Mouse (Mus musculus) forebrain, embryonic 16.5 days (tissue): Measurements from ENCODE around the gene Pnkd. TPM values are rescaled to one million over a fixed set of nuclear protein-coding genes. Genes with fewer than 3 reads are reported as not detected.
A peak's percentile ranks its signal among the peaks of the same experiment; 100 is the strongest.

Experiments
- ATAC-seq: fragments of 200-750 bp; cut with Nextera tagmentation; 2 replicates; pipeline ENCODE4 v1.8.0; 2017; ENCODE audit warnings: mild to moderate bottlenecking, moderate library complexity
- H3K27ac ChIP-seq: fragments of 300-500 bp; sonication (generic); 2 replicates; pipeline ENCODE4 v1.5.1; 2014; ENCODE audit warnings: low read length, control low read depth
- H3K27me3 ChIP-seq: fragments of 300-500 bp; sonication (generic); replicated peaks from 2 replicates; pipeline ENCODE4 v1.6.1; 2014; ENCODE audit warnings: low read length; ENCODE audit not compliant: control insufficient read depth, insufficient read depth
- H3K36me3 ChIP-seq: fragments of 300-500 bp; sonication (generic); 2 replicates; pipeline ENCODE4 v1.6.1; 2014; ENCODE audit not compliant: control insufficient read depth, insufficient read depth
- H3K4me1 ChIP-seq: fragments of 300-500 bp; sonication (generic); replicated peaks from 2 replicates; pipeline ENCODE4 v1.6.1; 2014; ENCODE audit warnings: low read length; ENCODE audit not compliant: control insufficient read depth, insufficient read depth
- H3K4me2 ChIP-seq: fragments of 300-500 bp; sonication (generic); 2 replicates; pipeline ENCODE4 v1.6.1; 2014; ENCODE audit warnings: mild to moderate bottlenecking, low read length, control low read depth
- H3K4me3 ChIP-seq: fragments of 300-500 bp; sonication (generic); replicated peaks from 2 replicates; pipeline ENCODE4 v1.5.1; 2014; ENCODE audit warnings: mild to moderate bottlenecking, low read length, control low read depth
- H3K9ac ChIP-seq: fragments of 300-500 bp; sonication (generic); replicated peaks from 2 replicates; pipeline ENCODE4 v1.6.1; 2014; ENCODE audit warnings: low read depth, low read length, control low read depth
- H3K9me3 ChIP-seq: fragments of 300-500 bp; sonication (generic); 2 replicates; pipeline ENCODE4 v1.6.1; 2016; ENCODE audit warnings: low read length; ENCODE audit not compliant: control insufficient read depth
- WGBS: fragments of 180-500 bp; shearing (Covaris S2); extraction: QIAGEN DNeasy Blood & Tissue Kit; methylation state at CpG from one replicate; pipeline ENCODE4 v1.1.7; 2014; 5-methylcytosine and 5-hydroxymethylcytosine counted together
- polyA plus RNA-seq: library from polyadenylated mRNA; unstranded; fragments of >200 nt; fragmentation: Nextera tagmentation; extraction: Ambion mirVana; gene quantifications from 2 replicates; pipeline ENCODE4 v1.2.1, GENCODE M21; 2015

Pnkd gene
- polyA plus RNA-seq, 1 experiment from 2014 or later: 98.4 TPM

DNA sequence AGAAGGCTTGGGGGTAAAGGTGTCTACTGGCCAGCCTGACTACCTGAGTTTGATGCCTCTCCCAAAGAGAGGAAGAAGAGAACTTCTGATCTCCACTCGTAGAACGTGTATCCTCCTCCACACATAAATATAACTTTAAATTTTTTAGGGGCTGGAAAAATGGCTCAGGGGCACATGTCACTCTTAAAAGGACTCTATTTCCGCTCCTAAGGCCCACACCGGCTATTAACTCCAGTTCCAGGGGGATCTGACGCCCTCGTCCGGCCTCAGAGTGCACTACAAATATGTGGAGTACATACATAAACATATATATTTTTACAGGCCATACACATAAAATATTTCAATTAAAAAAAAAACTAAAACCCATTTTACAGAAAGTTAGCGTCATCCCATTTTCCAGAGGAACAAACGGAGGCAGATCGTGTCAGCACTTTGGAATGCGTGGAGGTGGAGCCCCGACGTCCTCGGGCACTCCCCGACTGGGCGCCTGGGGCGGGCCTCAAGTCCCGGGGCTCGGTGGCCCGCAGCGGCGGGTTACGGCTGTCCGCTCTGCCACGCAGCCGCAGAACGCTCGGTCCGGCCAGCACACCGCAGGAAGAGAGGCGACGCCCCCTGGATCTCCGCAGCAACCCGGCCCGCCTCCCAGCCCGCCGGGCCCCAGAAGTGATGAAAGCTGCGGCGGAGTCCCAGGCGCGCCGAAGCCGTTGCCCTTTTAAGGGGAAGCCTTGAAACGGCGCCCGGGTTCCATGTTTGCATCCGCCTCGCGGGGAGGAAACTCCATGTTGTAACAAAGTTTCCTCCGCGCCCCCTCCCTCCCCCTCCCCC, 106.4 kb downstream of the Pnkd start, which contains the start of gene Ctdsp1:
TSS of gene Ctdsp1 (plus strand) at position 586 of the 825 bp plus-strand sequence.
- H3K27me3 ChIP-seq: no peaks in the 10 kb centered on the region; the same call in none of the 2 replicates
- peaks cover 35% of the 10 kb centered on the region for H3K4me1 ChIP-seq
- WGBS: 3% methylated on average over 49 of the region's 51 CpGs
- H3K9ac ChIP-seq: peak within 1 kb of the TSS; percentile 78
- peak within 1 kb of the TSS; percentile 91 for H3K4me3 ChIP-seq
- no peaks in the 10 kb centered on the region for H3K9me3 ChIP-seq
- H3K36me3 ChIP-seq: no peaks in the 10 kb centered on the region
- H3K4me2 ChIP-seq: peak within 1 kb of the TSS; percentile 93
- ATAC-seq: peak; percentile 84
- H3K27ac ChIP-seq: peak within 1 kb of the TSS; percentile 68

DNA sequence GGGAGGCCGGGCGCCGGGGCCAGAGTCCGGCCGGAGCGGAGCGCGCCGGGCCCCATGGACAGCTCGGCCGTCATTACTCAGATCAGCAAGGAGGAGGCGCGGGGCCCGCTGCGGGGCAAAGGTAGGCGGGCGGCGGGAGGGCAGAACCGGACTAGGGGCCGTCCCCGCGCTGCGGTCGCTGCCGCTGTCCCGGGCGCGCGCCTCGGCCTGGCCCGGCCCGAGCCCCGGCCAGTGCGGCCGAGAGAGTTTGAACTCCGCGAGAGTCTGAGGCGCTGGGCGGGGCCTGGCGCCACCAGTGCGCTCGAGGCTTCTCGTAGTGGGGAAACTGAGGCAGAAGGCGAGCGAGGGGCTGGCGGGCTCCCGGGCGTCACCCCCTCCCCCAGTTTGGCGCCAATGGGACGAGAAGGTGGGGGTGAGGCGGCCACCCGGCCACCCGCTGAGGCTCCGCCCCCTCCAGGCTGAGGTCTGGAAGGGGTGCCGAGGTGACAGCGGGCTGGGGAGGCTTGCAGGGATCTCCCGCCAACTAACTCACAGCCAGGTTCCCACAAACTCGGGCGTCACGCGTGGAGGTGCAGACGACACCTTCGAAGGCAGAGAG, 107.2 kb downstream of the Pnkd start:
- H3K36me3 ChIP-seq: no peaks in the 10 kb centered on the region
- WGBS: under 1% methylated on average over 53 of the region's 63 CpGs
- peak overlapping the region; percentile 78 for H3K9ac ChIP-seq

DNA sequence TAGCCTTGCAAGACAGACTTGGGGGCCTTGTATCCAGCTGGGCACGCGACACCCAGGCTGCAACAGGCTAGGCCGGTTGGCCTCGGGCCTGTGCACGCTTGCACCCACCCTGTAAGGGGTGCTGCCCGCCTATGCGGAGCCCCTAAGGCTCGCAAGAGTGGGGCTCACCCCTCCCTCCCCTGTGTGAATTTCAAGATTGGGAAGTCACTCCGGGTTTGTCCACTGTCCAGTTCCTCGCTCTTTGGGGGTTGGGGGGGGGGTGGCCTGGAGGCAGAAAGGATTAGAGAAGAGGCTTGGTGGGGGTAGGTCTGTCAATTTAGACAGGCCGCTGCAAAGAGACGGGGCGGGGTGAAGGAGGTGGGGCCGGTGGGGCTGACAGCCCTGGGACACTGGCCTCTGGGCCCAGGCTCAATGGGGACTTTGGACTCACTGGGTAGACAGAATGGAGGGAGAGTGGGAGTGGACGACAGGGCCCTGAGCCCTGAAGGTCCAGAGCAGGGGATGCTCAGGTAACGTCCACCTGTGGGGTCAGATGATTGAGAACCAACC, 107.8 kb downstream of the Pnkd start:
- H3K9me3 ChIP-seq: no peaks in the 10 kb centered on the region
- H3K9ac ChIP-seq: peak overlapping the region; percentile 78
- peak overlapping the region; percentile 91 for H3K4me3 ChIP-seq
- peak overlapping the region; percentile 37; the same call in 1 of the 2 replicates for H3K27ac ChIP-seq
- H3K4me1 ChIP-seq: peaks cover 27% of the 10 kb centered on the region
- no peaks in the 10 kb centered on the region for H3K36me3 ChIP-seq
- peak overlapping the region; percentile 93 for H3K4me2 ChIP-seq
- peak; percentile 19 for ATAC-seq
- WGBS: 0% methylated on average over 16 of the region's 16 CpGs
- H3K27me3 ChIP-seq: no peaks in the 10 kb centered on the region; the same call in none of the 2 replicates

More for the DNA sequence above, 107.2 kb downstream of the Pnkd start:
- ATAC-seq: peak; percentile 24
- Histone ChIP-seq H3K4me2 (peak overlapping the region; percentile 93), H3K9me3 (no peaks in the 10 kb centered on the region), H3K4me1 (peaks cover 32% of the 10 kb centered on the region), H3K4me3 (peak overlapping the region; percentile 91), H3K27ac (peak overlapping the region; percentile 68), H3K27me3 (no peaks in the 10 kb centered on the region; the same call in none of the 2 replicates)

DNA sequence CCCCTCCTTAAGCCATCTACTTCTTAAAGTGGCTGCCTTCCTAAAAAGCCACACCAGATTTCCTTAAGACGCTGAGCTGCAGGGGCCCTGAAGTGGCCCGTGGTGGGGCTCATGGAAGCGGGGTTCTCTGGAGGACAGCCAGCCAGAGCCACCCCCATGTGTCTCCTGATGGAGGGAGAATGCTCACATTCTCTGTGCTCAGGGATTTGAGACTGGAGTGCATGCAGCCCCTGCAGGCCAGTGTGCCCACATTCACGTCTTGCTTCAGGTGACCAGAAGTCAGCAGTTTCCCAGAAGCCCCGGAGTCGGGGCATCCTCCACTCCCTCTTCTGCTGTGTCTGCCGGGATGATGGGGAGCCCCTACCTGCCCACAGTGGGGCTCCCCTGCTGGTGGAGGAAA, 108.3 kb downstream of the Pnkd start:
- Histone ChIP-seq H3K9ac (peak overlapping the region; percentile 78), H3K4me2 (peak overlapping the region; percentile 93), H3K27me3 (no peaks in the 10 kb centered on the region; the same call in none of the 2 replicates), H3K4me1 (peaks cover 31% of the 10 kb centered on the region), H3K27ac (no peak overlapping the region), H3K9me3 (no peaks in the 10 kb centered on the region), H3K36me3 (no peaks in the 10 kb centered on the region), H3K4me3 (peak overlapping the region; percentile 91)
- WGBS: 35% methylated on average over 7 of the region's 7 CpGs
- no peak for ATAC-seq

DNA sequence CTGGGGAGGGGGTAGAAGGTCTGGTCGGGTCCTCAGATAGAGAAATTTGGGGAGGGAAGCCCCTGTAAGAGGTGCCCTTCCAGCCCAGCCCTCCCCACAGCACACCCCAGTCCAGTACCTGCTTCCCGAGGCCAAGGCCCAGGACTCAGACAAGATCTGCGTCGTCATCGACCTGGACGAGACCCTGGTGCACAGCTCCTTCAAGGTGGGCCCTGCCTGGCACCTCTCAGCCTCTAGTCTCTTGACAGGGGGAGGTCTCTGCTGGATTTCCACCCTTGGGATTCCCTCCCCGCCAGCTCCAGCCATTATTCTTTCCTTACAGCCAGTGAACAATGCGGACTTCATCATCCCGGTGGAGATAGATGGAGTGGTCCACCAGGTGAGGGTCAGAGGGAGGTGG, 109.0 kb downstream of the Pnkd start:
- no peak overlapping the region for H3K4me3 ChIP-seq
- ATAC-seq: no peak
- no peak overlapping the region for H3K4me2 ChIP-seq
- no peak overlapping the region for H3K27ac ChIP-seq
- no peaks in the 10 kb centered on the region for H3K9me3 ChIP-seq
- H3K36me3 ChIP-seq: no peaks in the 10 kb centered on the region
- no peak overlapping the region for H3K9ac ChIP-seq
- 90% methylated on average over 9 of the region's 9 CpGs for WGBS
- H3K27me3 ChIP-seq: no peaks in the 10 kb centered on the region; the same call in none of the 2 replicates
- H3K4me1 ChIP-seq: peaks cover 32% of the 10 kb centered on the region

DNA sequence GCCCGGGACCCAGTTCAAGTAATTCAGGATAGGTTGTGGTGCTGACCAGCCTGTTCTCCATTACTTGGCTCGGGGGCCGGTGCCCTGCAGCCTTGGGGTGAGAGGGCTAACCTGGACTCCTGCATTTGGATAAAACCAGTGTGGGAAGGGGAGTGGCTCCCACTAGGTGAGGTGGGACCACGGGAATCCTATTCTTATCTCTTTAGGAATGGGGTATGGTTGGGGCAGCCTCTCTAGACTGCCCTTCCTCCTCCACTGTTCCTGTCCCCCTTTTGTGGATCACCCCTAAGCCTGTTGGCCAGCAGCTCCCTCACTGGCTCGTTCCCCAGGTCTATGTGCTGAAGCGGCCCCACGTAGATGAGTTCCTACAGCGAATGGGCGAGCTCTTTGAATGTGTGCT, 109.6 kb downstream of the Pnkd start:
- H3K4me2 ChIP-seq: no peak overlapping the region

DNA sequence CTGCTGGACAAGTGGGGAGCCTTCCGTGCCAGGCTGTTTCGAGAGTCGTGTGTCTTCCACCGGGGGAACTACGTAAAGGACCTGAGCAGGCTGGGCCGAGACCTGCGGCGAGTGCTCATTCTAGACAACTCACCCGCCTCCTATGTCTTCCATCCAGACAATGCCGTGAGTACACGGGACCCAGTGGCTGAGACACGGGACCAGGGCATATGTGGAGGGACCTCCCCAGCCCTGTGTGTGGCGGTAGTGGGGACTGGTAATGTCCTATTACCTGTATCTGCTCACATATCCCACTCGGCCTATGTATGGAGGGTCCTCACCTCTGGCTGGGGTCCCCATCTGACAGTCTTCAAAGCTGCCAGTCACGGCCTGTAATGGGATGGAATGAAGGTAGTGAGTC, 110.1 kb downstream of the Pnkd start:
- Histone ChIP-seq H3K4me1 (peaks cover 32% of the 10 kb centered on the region), H3K4me3 (no peak overlapping the region), H3K9me3 (no peaks in the 10 kb centered on the region), H3K9ac (no peak overlapping the region), H3K4me2 (no peak overlapping the region), H3K27me3 (no peaks in the 10 kb centered on the region; the same call in none of the 2 replicates), H3K27ac (no peak overlapping the region), H3K36me3 (no peaks in the 10 kb centered on the region)
- ATAC-seq: no peak
- WGBS: 89% methylated on average over 15 of the region's 15 CpGs

More for the DNA sequence above, 109.6 kb downstream of the Pnkd start:
- H3K4me1 ChIP-seq: peaks cover 32% of the 10 kb centered on the region
- H3K27me3 ChIP-seq: no peaks in the 10 kb centered on the region; the same call in none of the 2 replicates
- no peaks in the 10 kb centered on the region for H3K9me3 ChIP-seq
- no peaks in the 10 kb centered on the region for H3K36me3 ChIP-seq
- 88% methylated on average over 9 of the region's 9 CpGs for WGBS
- no peak overlapping the region for H3K4me3 ChIP-seq
- H3K27ac ChIP-seq: no peak overlapping the region
- no peak for ATAC-seq
- no peak overlapping the region for H3K9ac ChIP-seq

DNA sequence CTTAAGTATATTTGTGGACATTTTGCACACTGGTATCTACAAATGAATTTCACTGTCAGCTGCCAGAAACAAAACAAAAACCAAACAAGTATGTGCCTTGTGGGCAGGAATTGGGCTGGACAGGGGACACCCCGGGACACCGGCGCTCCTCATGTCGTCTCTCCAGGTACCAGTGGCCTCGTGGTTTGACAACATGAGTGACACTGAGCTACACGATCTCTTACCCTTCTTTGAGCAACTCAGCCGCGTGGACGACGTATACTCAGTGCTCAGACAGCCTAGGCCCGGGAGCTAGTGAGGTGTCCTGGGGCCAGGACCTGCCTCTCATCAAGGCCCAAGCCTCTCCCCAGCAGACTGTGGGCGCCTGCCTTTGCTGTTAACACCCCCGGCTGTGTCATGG, 110.6 kb downstream of the Pnkd start:
- Histone ChIP-seq H3K4me1 (peaks cover 29% of the 10 kb centered on the region), H3K4me2 (no peak overlapping the region), H3K4me3 (no peak overlapping the region), H3K27ac (no peak overlapping the region), H3K9me3 (no peaks in the 10 kb centered on the region), H3K9ac (no peak overlapping the region), H3K27me3 (no peaks in the 10 kb centered on the region; the same call in none of the 2 replicates), H3K36me3 (no peaks in the 10 kb centered on the region)
- WGBS: 84% methylated on average over 13 of the region's 13 CpGs
- no peak for ATAC-seq
